Mouse (Mus musculus) CH12.LX (cell line): ENCODE data around the gene Fgfr2.

ENCODE experiments used
- EP300 ChIP-seq: IDR thresholded peaks from 2 replicates; pipeline ENCODE4 v1.6.1; 2011; ENCODE audit warnings: low read length, improper control_type of control experiment
- ZKSCAN1 ChIP-seq: IDR thresholded peaks from 2 replicates; pipeline ENCODE4 v1.6.1; 2012; ENCODE audit warnings: low read depth, inconsistent platforms, low read length, improper control_type of control experiment, borderline replicate concordance

- TF ChIP-seq EP300 = no peak
- no peak for TF ChIP-seq ZKSCAN1
These were observed 683.2 kb downstream of the Fgfr2 start for GRCm38 (mm10) chr7:132439916-132440315.
